Mouse (Mus musculus): ENCODE data around the gene Olfr1226.
"Not testable (repeated sequence)": the region's sequence is repeated elsewhere in the genome, so short reads cannot be mapped to it uniquely, and the experiment has no call there.

The Olfr1226 gene

DNA sequence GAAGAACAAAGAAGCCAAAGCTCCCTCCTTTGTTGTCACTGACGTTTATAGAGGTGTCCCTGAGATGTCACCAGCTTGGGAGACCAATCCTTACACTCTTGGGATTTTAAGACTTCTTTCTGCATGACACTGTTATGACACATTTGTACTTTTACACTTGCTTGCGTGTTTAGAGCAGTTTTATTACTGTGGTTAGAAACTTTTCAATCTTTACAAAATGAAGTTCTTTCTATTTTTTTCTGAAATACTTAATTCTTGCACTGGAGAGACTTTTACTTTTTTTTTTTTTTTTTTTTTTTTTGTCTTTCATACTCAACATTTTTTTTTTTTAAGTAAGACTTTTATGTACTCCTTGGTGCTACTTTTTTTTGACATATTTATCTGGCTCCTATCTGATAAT is at the start of gene Olfr1226:
Gene Olfr1226 (minus strand): TSS at position 101 of the 400 bp plus-strand sequence.
- no peak for DNase-seq (ENCODE audit: low spot score)

DNA sequence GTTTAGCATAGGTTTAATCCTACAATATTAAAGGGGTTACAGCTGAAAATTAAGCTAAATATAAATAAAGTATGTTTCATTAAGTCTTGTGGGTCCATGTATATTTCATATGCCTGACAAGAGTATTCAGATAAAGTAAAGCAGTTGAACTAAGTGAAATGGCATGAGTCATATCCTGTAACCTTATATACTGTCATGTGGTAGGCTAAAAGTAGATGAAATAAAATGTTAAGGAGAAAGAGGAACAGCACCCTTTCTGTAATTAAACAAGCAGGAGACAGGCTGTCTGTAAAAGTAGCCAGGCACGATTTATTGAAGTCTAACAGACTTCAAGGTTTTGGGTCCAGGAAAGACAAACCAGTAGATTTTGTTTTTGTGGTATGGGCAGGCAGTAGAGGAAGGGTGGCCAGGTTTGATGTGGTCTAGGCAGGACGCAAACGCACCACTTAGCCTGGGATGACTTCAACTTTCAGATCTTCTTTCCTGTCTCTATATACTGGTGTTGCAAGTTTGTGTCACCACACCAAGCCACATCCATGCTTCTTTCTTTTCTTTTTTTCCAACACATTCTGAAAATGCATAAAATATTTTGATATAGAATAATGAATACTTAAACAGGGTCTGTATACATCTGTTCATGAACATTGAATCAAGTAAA is 3.4 kb downstream of the Olfr1226 start:
- DNase-seq (ENCODE audit: low spot score), result no peak

DNA sequence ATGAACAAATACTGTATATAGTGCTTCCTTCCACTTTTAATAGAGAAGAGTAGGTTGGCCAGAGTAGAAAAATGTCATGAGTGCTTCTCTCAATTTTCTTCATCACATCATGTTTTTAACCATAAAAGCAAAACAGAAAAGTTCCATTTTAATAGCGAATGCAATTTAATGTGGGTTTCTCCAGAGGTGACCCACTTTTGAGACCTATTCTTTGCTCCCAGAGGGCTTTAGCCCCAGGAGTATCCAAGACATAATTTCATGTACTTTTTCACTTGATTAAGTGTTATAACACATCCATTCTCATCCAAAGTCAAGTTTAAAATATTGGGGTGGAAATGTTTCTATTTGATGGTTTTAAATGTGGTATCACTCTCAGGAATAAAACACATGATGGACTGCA is 25.3 kb downstream of the Olfr1226 start, which contains the start of gene Olfr1225:
Gene Olfr1225 (minus strand): TSS at position 101 of the 400 bp plus-strand sequence.
- no peak for DNase-seq (ENCODE audit: low spot score)

DNA sequence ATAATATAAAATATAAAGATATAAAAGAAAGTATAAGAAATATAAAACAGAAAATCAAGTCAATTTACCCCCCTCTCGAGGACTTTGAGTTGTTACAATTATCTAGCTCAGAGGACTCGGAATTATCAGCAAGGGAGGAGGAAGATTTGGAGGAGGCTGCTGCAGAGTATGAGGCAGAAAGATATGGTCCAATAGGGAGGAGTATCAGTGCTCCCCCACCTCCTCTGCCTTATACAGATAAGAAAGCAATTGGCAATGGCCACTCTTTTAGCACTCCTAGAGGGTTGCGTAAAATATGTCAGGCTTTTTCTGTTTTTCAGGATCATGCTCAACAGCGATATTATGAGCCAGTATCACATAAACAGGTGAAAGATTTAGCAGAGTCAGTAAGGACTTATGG is 35.1 kb downstream of the Olfr1226 start:
- not testable (repeated sequence) for DNase-seq (ENCODE audit: low spot score)

DNA sequence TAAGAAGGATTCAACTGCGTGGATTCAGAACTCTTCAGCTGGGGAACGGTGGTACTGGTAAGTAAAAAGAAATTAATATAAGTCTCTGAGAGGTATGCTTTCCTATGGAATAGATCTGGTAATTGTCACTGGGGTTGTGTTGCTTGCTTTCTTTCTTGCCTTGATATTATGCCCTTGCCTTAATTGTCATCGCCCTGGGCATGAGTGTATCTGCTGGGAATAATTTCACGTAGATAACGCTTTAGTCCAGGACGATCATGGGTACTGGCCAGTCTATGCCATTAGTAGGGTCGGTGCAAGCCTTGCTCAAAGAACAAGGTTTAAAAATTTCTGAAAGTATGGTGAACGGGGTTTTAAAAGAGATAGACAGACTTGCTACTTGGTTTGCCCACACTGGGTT is 35.9 kb downstream of the Olfr1226 start, which contains the start of gene Olfr1224-ps1:
Gene Olfr1224-ps1 (minus strand): TSS at position 101 of the 400 bp plus-strand sequence.
- not testable (repeated sequence) for DNase-seq (ENCODE audit: low spot score)

DNA sequence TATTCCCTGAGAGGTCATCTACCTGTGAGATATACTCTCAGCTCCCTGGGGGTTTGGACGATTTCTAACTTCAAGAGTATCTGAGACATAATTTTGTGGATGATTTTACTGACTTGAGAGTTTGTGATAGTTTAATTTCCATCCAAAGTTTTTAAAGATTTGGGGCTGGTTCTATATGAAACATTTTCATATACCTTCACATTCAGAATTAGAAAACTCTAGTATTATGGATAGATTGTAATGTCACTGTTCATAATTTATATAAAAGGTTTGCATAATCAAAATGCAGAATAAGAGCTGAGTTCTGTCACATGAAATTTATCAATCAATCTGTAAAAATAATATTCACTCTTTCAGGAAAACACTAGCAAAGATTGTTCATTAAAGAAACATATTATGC is 48.4 kb downstream of the Olfr1226 start, which contains the start of gene Olfr1223:
Gene Olfr1223 (minus strand): TSS at position 101 of the 400 bp plus-strand sequence.
- no peak for DNase-seq (ENCODE audit: low spot score)
